In genomic region chr5:77309924-77310772, GRCm38 (mm10) we compare ENCODE assay signal across 1 mouse cellular context.
TF ChIP-seq lines count a peak whose summit lies in the region.

Noa1 (minus strand) TSS chr5:77310084.
Polr2b (plus strand) TSS chr5:77310147.

TF ChIP-seq in CH12.LX, 34 proteins besides CTCF, POLR2A, EP300 and RAD21 (continued from another document):
- TF ChIP-seq ZC3H11A (IDR thresholded peaks at IDR 0.05; ENCODE audit: low read depth, low read length) (no peak), SMC3 (IDR thresholded peaks at IDR 0.05; ENCODE audit: low read depth, low read length) (no peak), MXI1 (IDR thresholded peaks at IDR 0.05; ENCODE audit: low read depth, low read length) (peak; percentile 98), TBP (conservative IDR thresholded peaks at IDR 0.05; ENCODE audit: low read depth, low read length) (peak; percentile 87), IRF4 (IDR thresholded peaks at IDR 0.05; ENCODE audit: low read depth, low read length) (0 out of 2 replicates have a peak, but pooled peaks have one; percentile 10), KAT2A (IDR thresholded peaks at IDR 0.05; ENCODE audit: insufficient replicate concordance, low read length) (no peak), ZMIZ1 (IDR thresholded peaks at IDR 0.05; ENCODE audit: low read depth, low read length) (peak; percentile 58; the same call in 1 of the 2 replicates), UBTF (IDR thresholded peaks at IDR 0.05; ENCODE audit: low read depth, low read length) (0 out of 2 replicates have a peak, but pooled peaks have one; percentile 34), CHD1 (IDR thresholded peaks at IDR 0.05; ENCODE audit: low read depth, low read length) (no peak), CHD2 (IDR thresholded peaks at IDR 0.05; ENCODE audit: low read length) (peak; percentile 99), MYC (IDR thresholded peaks at IDR 0.05; ENCODE audit: low read depth, low read length) (peak; percentile 89), PAX5 (IDR thresholded peaks at IDR 0.05; ENCODE audit: low read length) (no peak), E2F4 (IDR thresholded peaks at IDR 0.05; ENCODE audit: insufficient replicate concordance, low read depth, low read length) (no peak; the same call in 1 of the 2 replicates)
